Comparison of ENCODE assay signal across 31 mouse cellular contexts in the genomic region with DNA sequence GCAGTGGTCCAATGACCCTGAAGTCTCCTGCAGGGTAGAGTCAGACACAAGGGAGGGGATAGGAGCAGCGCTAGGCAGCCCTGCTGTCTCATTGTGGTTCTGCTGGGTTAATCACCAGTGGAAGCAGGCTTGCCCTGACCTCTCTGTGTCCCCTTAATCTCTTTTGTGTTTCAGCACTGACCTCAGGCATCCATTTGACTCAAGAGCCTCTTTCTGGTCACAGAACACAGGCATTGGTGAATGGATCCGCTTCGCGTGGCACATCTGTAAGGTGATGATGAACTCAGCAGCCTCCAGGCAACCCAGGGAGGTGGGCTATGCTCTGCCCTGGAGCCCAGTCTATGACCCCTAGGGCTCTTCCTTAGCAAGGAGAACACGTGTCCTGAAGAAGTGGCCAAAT. TPM values are rescaled to one million over a fixed set of nuclear protein-coding genes. Genes with fewer than 3 reads are reported as not detected.
DNase-seq lines count a peak whose midpoint lies in the region; ATAC-seq and TF ChIP-seq lines count a peak whose summit lies in the region.
"Had no signal": no experiment of that assay in that cellular context is flagged by ENCODE, and none has a peak within 500 bp of the region (broad histone marks: within the 10 kb centered on the region; RNA-seq: fewer than 3 reads in every experiment).

No protein-coding gene starts in this region.

- H3K4me2 ChIP-seq in neural tube, embryonic 15.5 days, result no peak overlapping the region
- H3K4me2 ChIP-seq in neural tube, embryonic 11.5 days (ENCODE audit: low read depth), result no peak overlapping the region
- H3K4me2 ChIP-seq: embryonic facial prominence, embryonic 15.5 days; forebrain, embryonic 13.5 days; heart, embryonic 13.5 days; limb, embryonic 15.5 days; liver, embryonic 13.5 days; neural tube, embryonic 12.5 days had no signal

- no peaks in the 10 kb centered on the region for H3K36me3 ChIP-seq in heart, adult 2 months (ENCODE audit: control insufficient read depth, insufficient read depth, low read length)
- H3K36me3 ChIP-seq in neural tube, embryonic 15.5 days, result no peaks in the 10 kb centered on the region
- no peaks in the 10 kb centered on the region for H3K36me3 ChIP-seq in neural tube, embryonic 11.5 days (ENCODE audit: control insufficient read depth, insufficient read depth, low read length)
- H3K36me3 ChIP-seq: embryonic facial prominence, embryonic 15.5 days; G1E; heart, embryonic 13.5 days; limb, embryonic 10.5 days; limb, embryonic 15.5 days; liver, embryonic 13.5 days; neural tube, embryonic 12.5 days had no signal

- H3K27ac ChIP-seq in heart, adult 2 months, result no peak overlapping the region
- no peak overlapping the region for H3K27ac ChIP-seq in neural tube, embryonic 15.5 days (replicated peaks)
- no peak overlapping the region for H3K27ac ChIP-seq in neural tube, embryonic 11.5 days (ENCODE audit: low read depth, low read length)
- H3K27ac ChIP-seq: embryonic facial prominence, embryonic 15.5 days; forebrain, embryonic 13.5 days; heart, embryonic 13.5 days; limb, embryonic 10.5 days; limb, embryonic 15.5 days; liver, embryonic 13.5 days; macrophage; neural tube, embryonic 12.5 days; stomach, postnatal 0 days had no signal

- no peak overlapping the region for H3K9ac ChIP-seq in heart, adult 2 months (ENCODE audit: low read depth, low read length)
- H3K9ac ChIP-seq in neural tube, embryonic 15.5 days (replicated peaks), result no peak overlapping the region
- H3K9ac ChIP-seq in neural tube, embryonic 11.5 days (ENCODE audit: low read length), result no peak overlapping the region
- H3K9ac ChIP-seq: embryonic facial prominence, embryonic 15.5 days; forebrain, embryonic 13.5 days; heart, embryonic 13.5 days; limb, embryonic 15.5 days; liver, embryonic 13.5 days; neural tube, embryonic 12.5 days had no signal

- no peaks in the 10 kb centered on the region for H3K9me3 ChIP-seq in neural tube, embryonic 15.5 days (replicated peaks)
- H3K9me3 ChIP-seq in neural tube, embryonic 11.5 days (ENCODE audit: control insufficient read depth, low read length), result no peaks in the 10 kb centered on the region
- H3K9me3 ChIP-seq: embryonic facial prominence, embryonic 15.5 days; heart, embryonic 13.5 days; limb, embryonic 10.5 days; limb, embryonic 15.5 days; liver, embryonic 13.5 days; neural tube, embryonic 12.5 days had no signal

- DNase-seq in heart, adult 11 months, result peak; percentile 60
- no peak for DNase-seq in heart, adult 2 months
- DNase-seq in neural tube, embryonic 10.5 days (ENCODE audit: extremely low spot score, low spot score), result peak; percentile 52
- peak; percentile 39 for DNase-seq in neural tube, embryonic 11.5 days (ENCODE audit: low spot score)
- no peak for DNase-seq in spleen, postnatal 10 days (ENCODE audit: low spot score in 2 of 2)
- DNase-seq in spleen, postnatal 14 days (ENCODE audit: low spot score in 2 of 2), result no peak
- DNase-seq: adrenal gland, adult 8-10 months; cerebellum, adult 2 months; cerebellum, postnatal 14 days; gastrocnemius, postnatal 14 days; heart, postnatal 10 days; kidney, adult 8-10 months; kidney, postnatal 10 days; liver, embryonic 13.5 days; lung, adult 18-20 months; right cerebral cortex, postnatal 14 days; thymus, adult 18-20 months; thymus, postnatal 25 days had no signal

- H3K27me3 ChIP-seq in heart, adult 2 months (ENCODE audit: control insufficient read depth, insufficient read depth, low read length), result no peaks in the 10 kb centered on the region
- H3K27me3 ChIP-seq in neural tube, embryonic 15.5 days (replicated peaks), result no peaks in the 10 kb centered on the region
- no peaks in the 10 kb centered on the region for H3K27me3 ChIP-seq in neural tube, embryonic 11.5 days (ENCODE audit: control insufficient read depth, insufficient read depth, low read length)
- H3K27me3 ChIP-seq: embryonic facial prominence, embryonic 15.5 days; limb, embryonic 15.5 days; liver, embryonic 13.5 days; neural tube, embryonic 12.5 days had no signal

- 75% methylated on average over 5 of the region's 5 CpGs for WGBS in heart, adult 2 months
- 26% methylated on average over 5 of the region's 5 CpGs for WGBS in neural tube, embryonic 15.5 days
- 40% methylated on average over 5 of the region's 5 CpGs for WGBS in neural tube, embryonic 11.5 days

- no peaks in the 10 kb centered on the region for H3K79me2 ChIP-seq in heart, adult 2 months (replicated peaks; ENCODE audit: control insufficient read depth, insufficient read depth, low read length)

- ATAC-seq in neural tube, embryonic 15.5 days (ENCODE audit: low FRiP score), result no peak
- ATAC-seq in neural tube, embryonic 11.5 days (ENCODE audit: insufficient read depth, low FRiP score, low TSS enrichment), result no peak
- ATAC-seq: forebrain, embryonic 13.5 days; intestine, embryonic 16.5 days; lung, postnatal 0 days had no signal

- no peak for TF ChIP-seq CTCF in heart, adult 2 months (IDR thresholded peaks at IDR 0.05)

- H3K4me1 ChIP-seq in heart, adult 2 months (ENCODE audit: control insufficient read depth, insufficient read depth, low read length), result no peaks in the 10 kb centered on the region; the same call in 1 of the 2 replicates
- H3K4me1 ChIP-seq in neural tube, embryonic 15.5 days, result 0 out of 2 replicates have a peak, but pooled peaks cover 3% of the 10 kb centered on the region
- H3K4me1 ChIP-seq in neural tube, embryonic 11.5 days (ENCODE audit: control insufficient read depth, insufficient read depth, low read length), result no peaks in the 10 kb centered on the region
- H3K4me1 ChIP-seq: embryonic facial prominence, embryonic 15.5 days; forebrain, embryonic 13.5 days; heart, embryonic 13.5 days; liver, embryonic 13.5 days had no signal

- no peak for TF ChIP-seq POLR2A in heart, adult 2 months (IDR thresholded peaks at IDR 0.05; ENCODE audit: insufficient read depth, low read depth, low read length)

- intact Hi-C loops in heart, adult 2 months (cut with DNase I), result no loop called here

- no peak overlapping the region for H3K4me3 ChIP-seq in heart, adult 2 months
- no peak overlapping the region for H3K4me3 ChIP-seq in neural tube, embryonic 15.5 days (replicated peaks)
- H3K4me3 ChIP-seq in neural tube, embryonic 11.5 days (ENCODE audit: low read depth, low read length), result no peak overlapping the region
- H3K4me3 ChIP-seq: embryonic facial prominence, embryonic 15.5 days; forebrain, embryonic 13.5 days; heart, embryonic 13.5 days; limb, embryonic 10.5 days; limb, embryonic 15.5 days; liver, embryonic 13.5 days; neural tube, embryonic 12.5 days had no signal

- no peak for TF ChIP-seq EP300 in heart, adult 2 months (IDR thresholded peaks at IDR 0.05; ENCODE audit: insufficient read depth, low read depth, low read length)

RNA-seq across cellular contexts. Expression of a gene that starts 39.6 kb away (rescaled TPM):
- 1 to 10 TPM; 3.5 to 4.3 TPM for total RNA-seq in heart, adult 2 months (2021)
- 1.8 and 3.6 TPM in 2 replicates for polyA plus RNA-seq in heart, adult 2 months (2012; rRNA removed)
- 56.8 and 62.7 TPM in 2 replicates for polyA plus RNA-seq in neural tube, embryonic 15.5 days (2015; fragmentation: Nextera tagmentation; extraction: Ambion mirVana)
- 15.2 and 16.3 TPM in 2 replicates for polyA plus RNA-seq in neural tube, embryonic 11.5 days (2014; fragmentation: Nextera tagmentation; extraction: Ambion mirVana)
- total RNA-seq: G1E; megakaryocyte-erythroid progenitor cell, adult 5-6 weeks had no signal
- polyA plus RNA-seq: G1E, macrophage had no signal

Comparison
In these comparisons a context has a peak if more than half of its experiments do, and no peak if none do; other contexts are left out.
1. DNase-seq: peak in heart, adult 11 months (single experiment), neural tube, embryonic 10.5 days (single experiment) and neural tube, embryonic 11.5 days (single experiment); none in heart, adult 2 months (0 of 2), spleen, postnatal 10 days (0 of 2) and spleen, postnatal 14 days (0 of 2).